Mouse (Mus musculus) liver, embryonic 11.5 days (tissue): Measurements from ENCODE around the gene Alg5. TPM values are rescaled to one million over a fixed set of nuclear protein-coding genes. Genes with fewer than 3 reads are reported as not detected.
"Not testable (repeated sequence)": the region's sequence is repeated elsewhere in the genome, so short reads cannot be mapped to it uniquely, and the experiment has no call there.

ENCODE experiments used
- ATAC-seq: fragments of 200-750 bp; cut with Nextera tagmentation; replicated peaks from 2 replicates; pipeline ENCODE4 v1.8.0; 2017; ENCODE audit warnings: moderate number of reproducible peaks, mild to moderate bottlenecking, moderate TSS enrichment, moderate library complexity; ENCODE audit not compliant: low FRiP score
- DNase-seq: peaks from one replicate; pipeline ENCODE4 v3.0.0-alpha.2; 2017; ENCODE audit warnings: low spot score
- H3K27ac ChIP-seq: fragments of 300-500 bp; sonication (generic); 2 replicates; pipeline ENCODE4 v1.5.1; 2014; ENCODE audit warnings: mild to moderate bottlenecking, low read depth, low read length, control low read depth
- H3K27me3 ChIP-seq: fragments of 300-500 bp; sonication (generic); replicated peaks from 2 replicates; pipeline ENCODE4 v1.6.1; 2014; ENCODE audit warnings: low read length, mixed read lengths; ENCODE audit not compliant: control insufficient read depth, insufficient read depth
- H3K36me3 ChIP-seq: fragments of 300-500 bp; sonication (generic); 2 replicates; pipeline ENCODE4 v1.6.1; 2014; ENCODE audit warnings: mild to moderate bottlenecking, low read length, moderate library complexity, mixed read lengths; ENCODE audit not compliant: control insufficient read depth, insufficient read depth
- H3K4me1 ChIP-seq: fragments of 300-500 bp; sonication (generic); replicated peaks from 2 replicates; pipeline ENCODE4 v1.6.1; 2014; ENCODE audit warnings: low read length, mixed read lengths; ENCODE audit not compliant: control insufficient read depth, insufficient read depth
- H3K4me2 ChIP-seq: fragments of 300-500 bp; sonication (generic); 2 replicates; pipeline ENCODE4 v1.6.1; 2014; ENCODE audit warnings: mild to moderate bottlenecking, control low read depth, moderate library complexity
- H3K4me3 ChIP-seq: fragments of 300-500 bp; sonication (generic); 2 replicates; pipeline ENCODE4 v1.5.1; 2014; ENCODE audit warnings: low read depth, low read length, control low read depth
- H3K9ac ChIP-seq: fragments of 300-500 bp; sonication (generic); 2 replicates; pipeline ENCODE4 v1.6.1; 2014; ENCODE audit warnings: low read depth, low read length, control low read depth
- H3K9me3 ChIP-seq: fragments of 300-500 bp; sonication (generic); 2 replicates; pipeline ENCODE4 v1.6.1; 2016; ENCODE audit warnings: low read length, inconsistent platforms, mixed read lengths; ENCODE audit not compliant: control insufficient read depth
- WGBS: fragments of 180-500 bp; shearing (Covaris S2); extraction: QIAGEN DNeasy Blood & Tissue Kit; methylation state at CpG from one replicate; pipeline ENCODE4 v1.1.7; 2014; 5-methylcytosine and 5-hydroxymethylcytosine counted together
- polyA plus RNA-seq: library from polyadenylated mRNA; unstranded; fragments of >200 nt; fragmentation: Nextera tagmentation; extraction: Ambion mirVana; gene quantifications from 2 replicates; pipeline ENCODE4 v1.2.1, GENCODE M21; 2014

The Alg5 gene
- 48.9 and 49.3 TPM in 2 replicates for polyA plus RNA-seq

DNA sequence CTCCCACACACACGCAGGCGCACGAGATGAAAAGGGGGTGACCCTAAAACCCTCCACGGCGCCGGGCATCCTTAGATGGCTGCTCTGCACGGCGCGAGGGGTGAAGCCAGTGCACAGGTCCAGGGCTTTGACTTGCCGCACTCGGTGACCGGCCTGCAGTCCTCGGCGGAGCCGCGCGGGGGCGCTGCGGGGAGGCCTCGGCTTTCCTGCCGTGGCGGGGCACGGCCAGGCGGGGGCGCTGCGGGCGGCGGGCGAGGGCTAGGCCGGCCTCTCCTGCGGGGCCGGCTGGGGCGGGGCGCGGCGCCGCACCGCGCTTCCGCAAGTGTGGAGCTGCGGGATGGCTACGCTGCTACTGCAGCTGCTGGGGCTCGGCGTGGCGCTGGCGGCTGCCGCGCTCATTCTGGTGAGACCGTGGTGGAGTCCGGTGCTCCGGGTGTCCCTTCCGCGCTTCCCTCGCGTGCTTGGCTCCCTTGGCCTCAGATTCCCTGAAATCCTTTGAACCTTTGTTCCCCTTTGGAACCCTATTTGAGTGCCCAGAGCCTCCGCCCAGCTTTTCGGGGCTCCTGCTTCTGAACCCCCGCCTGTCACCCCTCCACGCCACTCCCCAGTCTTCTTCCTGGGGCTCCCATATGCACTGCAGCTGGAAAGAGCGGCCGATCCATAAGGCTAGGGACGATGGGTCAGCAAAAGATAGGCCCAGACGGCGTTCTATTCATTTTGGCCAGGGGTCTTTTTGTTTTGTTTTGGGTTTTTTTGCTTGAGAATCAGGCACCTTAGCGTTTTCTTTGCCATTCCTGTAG lies at the start of gene Alg5, which contains the start of gene Exosc8:
Alg5 (plus strand) TSS at position 293 of the 800 bp plus-strand sequence.
Exosc8 (minus strand) TSS at position 147 of the 800 bp plus-strand sequence.
- peak within 1 kb of the TSS; percentile 99 for H3K27ac ChIP-seq
- H3K9me3 ChIP-seq = no peaks in the 10 kb centered on the region
- DNase-seq (peak; percentile 94), ATAC-seq (peak; percentile 84)
- no peaks in the 10 kb centered on the region for H3K27me3 ChIP-seq
- H3K36me3 ChIP-seq = peaks cover 17% of the 10 kb centered on the region
- peak within 1 kb of the TSS; percentile 71 for H3K4me2 ChIP-seq
- WGBS = under 1% methylated on average over 61 of the region's 65 CpGs
- H3K4me1 ChIP-seq = peaks cover 11% of the 10 kb centered on the region
- H3K4me3 ChIP-seq = peak within 1 kb of the TSS; percentile 94
- peak within 1 kb of the TSS; percentile 97 for H3K9ac ChIP-seq

DNA sequence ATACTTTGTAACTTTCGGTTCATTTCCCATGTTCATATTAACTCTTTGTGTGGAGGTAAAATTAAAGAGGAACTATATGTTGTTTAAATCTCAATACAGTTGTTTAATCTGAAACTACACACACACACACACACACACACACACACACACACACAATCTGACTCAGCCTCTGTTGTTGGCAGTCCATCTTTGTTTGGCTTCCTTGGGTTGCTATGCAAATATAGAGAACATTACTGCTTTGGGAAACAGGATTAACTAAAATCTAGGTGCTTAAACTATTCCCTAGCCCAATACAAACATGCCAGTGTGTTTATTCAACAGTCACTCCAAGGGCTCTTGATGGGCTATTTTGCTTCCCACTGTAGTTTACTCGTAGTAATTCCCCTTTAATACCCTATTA lies 48.1 kb upstream of the Alg5 start:
- WGBS = 68% methylated on average over 2 of the region's 2 CpGs
- no peak for DNase-seq
- no peak overlapping the region for H3K9ac ChIP-seq
- no peak overlapping the region for H3K4me2 ChIP-seq
- no peak overlapping the region for H3K4me3 ChIP-seq
- no peak overlapping the region for H3K27ac ChIP-seq
- no peaks in the 10 kb centered on the region for H3K4me1 ChIP-seq
- H3K9me3 ChIP-seq = no peaks in the 10 kb centered on the region
- no peak for ATAC-seq
- H3K36me3 ChIP-seq = no peaks in the 10 kb centered on the region
- no peaks in the 10 kb centered on the region for H3K27me3 ChIP-seq

DNA sequence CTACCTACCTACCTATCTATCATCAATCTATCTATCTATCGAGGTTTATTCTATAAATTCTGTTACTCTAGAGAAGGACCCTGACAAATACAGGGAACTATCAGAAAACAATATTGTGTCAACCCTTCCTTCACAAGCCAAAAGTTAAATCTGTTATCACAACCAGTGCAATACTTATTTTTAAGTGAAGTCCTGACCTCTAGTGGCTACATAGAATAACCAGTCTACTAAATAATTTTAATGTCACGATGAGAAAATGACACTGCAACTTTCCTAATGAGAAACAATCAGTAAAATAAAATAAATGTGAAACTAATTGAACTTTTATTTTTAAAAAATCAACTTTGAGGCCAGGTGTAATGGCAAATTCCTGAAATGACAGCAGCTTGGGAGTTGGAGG lies 46.2 kb upstream of the Alg5 start:
- no peak overlapping the region for H3K27ac ChIP-seq
- H3K9ac ChIP-seq = no peak overlapping the region
- H3K4me3 ChIP-seq = no peak overlapping the region
- H3K4me2 ChIP-seq = no peak overlapping the region
- ATAC-seq (no peak), DNase-seq (no peak)
- H3K27me3 ChIP-seq = no peaks in the 10 kb centered on the region
- no peaks in the 10 kb centered on the region for H3K4me1 ChIP-seq
- no peaks in the 10 kb centered on the region for H3K9me3 ChIP-seq
- no peaks in the 10 kb centered on the region for H3K36me3 ChIP-seq
- WGBS = 44% methylated on average over 2 of the region's 2 CpGs

DNA sequence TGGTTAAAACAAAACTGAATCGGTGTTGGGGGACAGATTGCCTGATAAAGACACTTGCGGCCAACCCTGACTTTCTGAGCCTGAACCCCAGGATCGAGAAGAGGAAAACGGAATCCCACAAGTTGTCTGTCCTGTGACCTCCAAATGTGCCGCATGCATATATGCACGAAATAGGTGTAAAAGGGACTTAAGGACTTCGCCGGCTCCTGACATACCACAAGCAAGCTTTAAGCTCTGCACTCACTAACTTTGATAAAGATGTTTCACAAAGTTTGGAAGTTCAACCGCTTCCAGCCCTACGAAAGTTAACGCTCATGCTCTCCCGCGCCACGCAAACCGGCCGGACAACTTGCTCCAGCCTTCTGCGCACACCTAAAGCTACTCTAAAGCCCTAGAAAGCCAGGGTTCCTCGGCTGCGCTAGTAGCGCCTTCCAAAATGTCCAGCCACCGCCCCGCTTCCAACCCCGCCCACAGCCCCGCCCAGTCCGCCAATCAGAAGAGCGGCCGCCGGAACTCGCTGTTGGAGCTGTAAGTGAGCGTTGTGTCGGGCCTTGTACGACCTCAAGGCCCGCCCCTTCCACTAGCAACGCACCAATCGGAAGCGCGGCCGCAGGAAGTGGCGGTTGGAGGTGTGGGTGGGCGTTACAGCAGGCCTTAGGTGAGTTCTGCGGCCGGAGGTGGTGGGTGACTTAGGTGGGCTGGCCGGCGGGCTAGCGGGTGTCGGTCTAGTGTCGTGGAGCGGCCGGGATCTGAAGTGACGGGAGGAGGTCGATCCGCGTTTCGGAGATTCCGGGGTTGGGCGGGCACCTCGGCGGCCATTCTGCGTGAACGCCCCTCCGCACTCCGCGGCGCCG lies 42.9 kb upstream of the Alg5 start, which contains the start of gene Supt20:
Supt20 (plus strand) TSS at position 606 of the 854 bp plus-strand sequence.
- 1% methylated on average over 65 of the region's 65 CpGs for WGBS
- no peaks in the 10 kb centered on the region for H3K9me3 ChIP-seq
- peak; percentile 99 for ATAC-seq
- H3K9ac ChIP-seq = peak within 1 kb of the TSS; percentile 78
- peak within 1 kb of the TSS; percentile 90 for H3K4me2 ChIP-seq
- peak within 1 kb of the TSS; percentile 68 for H3K4me3 ChIP-seq
- H3K27me3 ChIP-seq = no peaks in the 10 kb centered on the region
- 0 out of 2 replicates have a peak, but pooled peaks cover 2% of the 10 kb centered on the region for H3K4me1 ChIP-seq
- DNase-seq = peak; percentile 86
- peak within 1 kb of the TSS; percentile 80 for H3K27ac ChIP-seq
- peaks cover 8% of the 10 kb centered on the region; the same call in 1 of the 2 replicates for H3K36me3 ChIP-seq

DNA sequence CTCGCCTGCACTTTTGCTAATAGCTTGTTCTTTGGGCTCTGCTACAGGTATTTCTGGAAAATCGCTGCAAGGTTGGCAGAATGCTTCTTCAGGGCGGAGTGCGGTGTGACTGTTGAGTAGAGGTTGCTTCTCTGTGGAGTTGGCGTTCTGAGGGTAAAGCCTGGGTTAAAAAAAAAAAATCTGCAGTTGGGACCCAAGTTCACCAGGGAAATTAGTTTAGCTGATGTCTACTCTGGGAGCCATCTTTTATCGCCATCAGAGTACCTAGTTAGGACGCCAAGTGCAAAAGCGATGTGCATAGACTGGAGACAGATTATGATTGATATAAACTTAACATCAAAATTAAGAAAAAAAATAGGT lies 42.3 kb upstream of the Alg5 start:
- peak; percentile 15; the same call in 1 of the 2 replicates for ATAC-seq
- Histone ChIP-seq H3K9me3 (no peaks in the 10 kb centered on the region), H3K4me1 (0 out of 2 replicates have a peak, but pooled peaks cover 2% of the 10 kb centered on the region), H3K27ac (peak overlapping the region; percentile 80), H3K36me3 (peaks cover 8% of the 10 kb centered on the region; the same call in 1 of the 2 replicates), H3K9ac (peak overlapping the region; percentile 78), H3K4me2 (peak overlapping the region; percentile 67), H3K27me3 (no peaks in the 10 kb centered on the region), H3K4me3 (peak overlapping the region; percentile 68)
- DNase-seq = no peak
- WGBS = under 1% methylated on average over 8 of the region's 8 CpGs

DNA sequence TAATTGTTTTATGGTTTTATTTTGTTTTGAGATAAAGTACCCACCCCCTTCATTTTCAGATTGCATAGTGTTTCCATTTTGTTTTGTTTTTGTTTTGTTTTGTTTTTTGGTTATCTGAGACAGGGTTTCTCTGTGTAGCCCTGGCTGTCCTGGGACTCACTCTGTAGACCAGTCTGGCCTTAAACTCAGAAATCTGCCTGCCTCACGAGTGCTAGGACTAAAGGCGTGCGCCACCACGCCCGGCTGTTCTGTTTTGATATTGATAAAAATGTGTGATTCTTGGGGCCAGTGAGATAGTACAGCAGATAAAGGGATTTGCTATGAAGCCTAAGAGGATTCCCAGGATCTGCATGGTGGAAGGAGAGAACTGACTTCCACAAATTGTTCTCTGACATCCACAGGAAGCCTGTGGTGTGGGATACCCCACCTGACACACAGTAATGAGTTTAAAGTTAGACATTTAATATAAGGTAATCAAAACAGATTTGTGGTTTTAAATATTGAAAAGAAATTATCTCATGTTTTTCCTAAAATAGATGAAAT lies 35.5 kb upstream of the Alg5 start:
- no peaks in the 10 kb centered on the region for H3K27me3 ChIP-seq
- H3K4me1 ChIP-seq = 0 out of 2 replicates have a peak, but pooled peaks cover under 1% of the 10 kb centered on the region
- no peaks in the 10 kb centered on the region for H3K9me3 ChIP-seq
- no peak overlapping the region for H3K9ac ChIP-seq
- H3K36me3 ChIP-seq = peaks cover 25% of the 10 kb centered on the region; the same call in 1 of the 2 replicates
- H3K4me2 ChIP-seq = no peak overlapping the region
- ATAC-seq (no peak), DNase-seq (no peak)
- no peak overlapping the region for H3K4me3 ChIP-seq
- 59% methylated on average over 5 of the region's 5 CpGs for WGBS
- no peak overlapping the region for H3K27ac ChIP-seq

DNA sequence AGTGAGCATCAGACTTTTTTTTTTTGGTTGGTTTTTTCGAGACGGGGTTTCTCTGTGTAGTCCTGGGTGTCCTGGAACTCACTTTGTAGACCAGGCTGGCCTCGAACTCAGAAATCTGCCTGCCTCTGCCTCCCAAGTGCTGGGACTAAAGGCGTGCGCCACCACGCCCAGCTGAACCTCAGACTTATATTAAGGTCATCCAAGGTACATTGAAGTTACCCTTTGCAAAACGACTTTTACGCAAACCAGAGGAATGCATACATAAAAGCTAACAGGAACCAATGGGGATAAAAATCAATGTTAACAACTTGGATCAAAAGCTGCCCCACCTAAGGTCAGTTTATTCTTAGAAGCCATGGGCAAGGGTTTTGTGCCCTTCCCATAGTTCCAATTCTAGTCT lies 31.2 kb upstream of the Alg5 start:
- 91% methylated on average over 8 of the region's 8 CpGs for WGBS
- H3K27ac ChIP-seq, ATAC-seq, H3K4me3 ChIP-seq, DNase-seq, H3K27me3 ChIP-seq, H3K4me2 ChIP-seq, H3K9me3 ChIP-seq, H3K9ac ChIP-seq, H3K4me1 ChIP-seq: not testable (repeated sequence)
- peaks cover 33% of the 10 kb centered on the region; the same call in 1 of the 2 replicates for H3K36me3 ChIP-seq

DNA sequence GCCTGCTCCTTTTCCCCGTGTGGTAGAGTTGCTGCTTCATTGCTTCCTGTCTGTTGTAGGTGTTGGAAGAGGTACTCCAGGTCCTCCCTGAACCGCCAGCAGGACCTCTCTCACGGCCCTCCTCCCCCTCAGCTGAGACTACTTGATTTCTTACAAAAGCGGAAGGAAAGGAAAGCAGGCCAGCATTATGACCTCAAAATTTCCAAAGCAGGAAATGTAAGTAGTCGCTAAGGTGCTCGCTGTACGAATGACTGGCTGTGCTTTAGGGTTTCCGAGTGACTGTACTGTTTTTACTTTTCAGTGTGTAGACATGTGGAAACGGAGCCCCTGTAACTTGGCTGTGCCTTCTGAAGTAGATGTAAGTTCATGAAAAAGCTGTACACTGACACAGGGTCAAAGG lies 26.4 kb upstream of the Alg5 start:
- Histone ChIP-seq H3K4me1 (no peaks in the 10 kb centered on the region), H3K9ac (no peak overlapping the region), H3K4me2 (no peak overlapping the region), H3K36me3 (peaks cover 41% of the 10 kb centered on the region), H3K27ac (no peak overlapping the region), H3K4me3 (no peak overlapping the region), H3K27me3 (no peaks in the 10 kb centered on the region), H3K9me3 (no peaks in the 10 kb centered on the region)
- no peak for DNase-seq
- 79% methylated on average over 9 of the region's 9 CpGs for WGBS
- ATAC-seq = no peak
